Mouse (Mus musculus) right cerebral cortex, postnatal 4 days (tissue): ENCODE results near the gene Padi1.

Experiments used
- DNase-seq: peaks from one replicate; pipeline ENCODE4 v3.0.0-alpha.2; 2022

Gene Padi1

DNA sequence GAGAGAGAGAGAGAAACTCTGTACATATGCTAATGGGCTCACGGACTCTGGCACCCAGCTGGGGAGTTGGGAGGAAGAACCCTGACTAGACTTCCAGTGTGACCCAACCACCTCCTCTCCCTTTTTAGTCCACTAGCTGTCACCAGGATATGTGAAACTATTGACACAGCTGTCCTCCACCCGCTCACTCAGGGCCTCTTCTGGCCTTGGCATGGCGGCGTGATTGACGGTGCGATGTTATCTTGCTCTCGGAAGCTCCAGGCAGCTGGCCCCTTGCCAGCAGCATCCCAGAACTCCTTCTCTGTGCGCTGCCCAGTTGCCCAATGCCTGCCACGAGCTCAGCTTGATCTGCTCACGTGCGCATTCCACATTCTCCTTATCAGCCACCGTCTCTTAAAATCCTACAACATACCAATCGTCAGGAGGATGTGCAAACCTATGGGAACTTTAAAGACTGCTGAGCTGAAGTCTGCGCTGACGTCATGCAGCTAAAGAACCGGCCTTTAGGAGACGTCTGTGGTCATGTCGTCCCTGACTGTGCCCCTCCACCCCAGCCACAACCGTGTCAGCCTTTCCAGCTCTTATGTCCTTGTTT, 65.7 kb downstream of the Padi1 start:
- peak; percentile 17 for DNase-seq

DNA sequence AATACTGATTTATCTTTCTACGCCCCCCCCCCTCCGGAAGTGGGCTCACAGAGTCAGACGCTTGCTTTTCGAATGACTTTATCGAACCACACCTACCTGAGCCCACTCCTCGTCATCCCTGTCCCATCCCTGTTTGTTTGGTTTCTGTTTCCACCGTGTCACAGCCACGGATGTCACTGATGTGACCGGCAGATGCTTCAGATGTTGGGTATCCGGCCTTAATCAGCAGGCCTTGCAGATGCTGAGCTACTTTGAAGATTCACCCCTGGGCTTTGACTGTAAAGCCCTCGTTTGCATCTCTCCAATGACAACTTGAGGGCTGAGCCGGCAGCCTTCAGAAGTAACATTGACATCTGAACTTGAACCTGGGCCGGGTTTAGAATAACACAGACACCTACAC, 69.0 kb downstream of the Padi1 start:
- DNase-seq = no peak

DNA sequence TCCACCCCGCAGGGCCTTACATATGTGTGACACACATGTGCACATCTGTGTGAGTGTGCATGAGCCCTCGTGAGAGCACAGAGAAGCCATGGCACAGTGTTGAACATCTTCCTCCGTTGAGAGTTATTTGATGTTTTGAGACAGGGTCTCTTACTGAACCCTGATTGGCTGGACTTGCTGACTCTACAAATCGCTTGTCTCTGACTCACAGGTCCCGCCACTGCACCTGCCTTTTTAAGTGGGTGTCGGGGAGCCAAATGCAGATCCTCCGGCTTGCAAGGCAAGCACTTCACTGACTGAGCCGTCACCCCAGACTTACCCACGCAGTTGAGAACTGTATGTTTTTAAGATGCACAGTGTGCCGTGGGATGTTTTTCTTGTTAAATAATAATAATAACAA, 69.7 kb downstream of the Padi1 start:
- DNase-seq = no peak

DNA sequence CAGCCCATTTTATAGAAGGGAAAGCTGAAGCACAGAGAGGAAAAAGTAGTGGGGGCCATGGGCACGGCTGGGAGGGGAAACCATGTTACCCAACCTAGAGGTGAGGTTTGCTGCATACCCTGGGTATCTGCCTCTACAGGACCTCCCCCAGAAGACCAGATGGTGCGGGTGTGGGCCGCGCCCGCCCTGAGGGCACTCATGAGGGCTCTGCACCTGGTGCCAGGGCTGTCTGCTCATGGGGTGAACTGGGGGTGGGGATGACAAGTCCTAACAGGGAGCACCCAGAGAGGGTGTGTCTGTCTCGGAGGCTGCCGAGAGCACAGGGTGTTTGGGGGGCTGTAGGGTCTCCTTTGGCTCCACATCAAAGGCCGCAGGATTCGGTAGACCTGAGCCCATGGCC, 70.7 kb downstream of the Padi1 start:
- DNase-seq = no peak

DNA sequence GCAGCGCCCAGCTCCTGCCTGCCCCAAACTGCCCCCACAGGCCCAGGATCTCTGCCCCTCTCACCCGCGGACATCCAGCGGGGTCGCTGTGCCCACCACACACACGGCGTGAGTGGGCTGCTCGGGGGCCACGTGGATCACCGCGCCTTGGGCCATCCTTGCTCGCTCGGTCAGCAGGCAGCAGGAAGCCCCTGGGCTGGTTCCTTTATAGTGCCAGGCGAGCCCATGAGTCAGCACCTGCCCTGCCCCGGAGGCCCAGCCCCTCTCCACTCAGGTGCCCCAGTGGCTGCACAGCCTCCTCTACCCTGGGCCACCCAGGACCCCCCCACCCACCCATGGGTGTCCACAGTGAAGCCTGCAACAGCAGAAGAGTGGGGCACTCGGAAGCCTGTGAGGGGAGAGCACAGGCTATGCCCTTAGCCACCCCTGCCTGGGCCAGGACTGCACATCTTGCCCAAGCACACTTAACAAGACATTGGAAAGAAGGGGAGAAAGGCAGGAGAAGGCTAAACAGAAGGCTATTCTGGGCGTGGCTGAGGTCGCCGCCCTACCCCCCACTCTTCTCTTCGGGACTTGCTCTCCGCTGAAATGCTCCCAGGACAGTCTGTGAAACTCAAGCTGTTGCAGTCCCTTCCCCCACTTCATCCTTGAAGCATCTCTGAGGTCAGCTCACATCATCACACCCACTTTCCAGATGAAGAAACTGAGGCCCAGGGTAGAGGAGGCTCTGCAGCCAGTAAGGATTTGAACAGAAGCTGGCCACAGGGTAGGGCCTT, 71.4 kb downstream of the Padi1 start, which contains the start of gene Padi4:
Padi4 (minus strand) TSS at position 212 of the 776 bp plus-strand sequence.
- DNase-seq = no peak

DNA sequence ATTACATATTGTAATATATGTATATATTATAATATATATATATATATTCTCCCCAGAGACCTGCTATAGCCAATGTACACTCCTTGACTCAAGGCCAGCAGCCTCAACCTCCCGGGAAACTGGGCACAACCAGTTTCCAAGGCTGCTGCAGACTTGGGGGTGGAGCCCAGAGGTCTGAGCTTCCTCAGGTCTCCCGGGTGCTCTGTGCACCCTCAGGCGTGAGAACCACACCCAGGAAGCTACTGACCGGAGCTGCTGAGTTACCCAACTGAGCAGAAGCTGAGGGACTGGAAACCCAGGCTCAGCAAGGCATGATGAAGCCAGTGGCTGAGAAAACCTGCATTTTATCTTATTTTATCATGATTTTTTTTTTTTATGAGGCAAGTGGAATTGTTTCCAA, 74.5 kb downstream of the Padi1 start:
- no peak for DNase-seq

DNA sequence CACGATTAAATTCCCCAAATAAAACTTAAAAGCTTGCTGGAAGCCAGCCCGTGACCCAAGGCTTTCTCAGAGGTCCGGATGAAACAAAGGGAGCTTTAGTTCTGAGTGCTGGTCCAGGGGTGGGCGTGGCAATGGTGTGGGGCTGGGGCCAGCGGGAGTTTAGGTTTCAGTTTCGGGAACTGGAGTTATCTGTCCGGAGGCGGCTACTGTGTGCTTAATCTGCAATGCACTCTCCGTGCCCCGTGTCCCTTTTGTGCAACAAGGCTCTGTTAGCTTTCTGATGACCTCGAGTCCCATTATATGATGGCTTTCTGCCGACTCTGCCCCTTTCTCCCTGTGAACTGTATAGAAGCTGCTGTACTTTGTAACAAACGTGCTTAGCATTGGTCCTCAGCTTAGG, 75.1 kb downstream of the Padi1 start:
- no peak for DNase-seq

DNA sequence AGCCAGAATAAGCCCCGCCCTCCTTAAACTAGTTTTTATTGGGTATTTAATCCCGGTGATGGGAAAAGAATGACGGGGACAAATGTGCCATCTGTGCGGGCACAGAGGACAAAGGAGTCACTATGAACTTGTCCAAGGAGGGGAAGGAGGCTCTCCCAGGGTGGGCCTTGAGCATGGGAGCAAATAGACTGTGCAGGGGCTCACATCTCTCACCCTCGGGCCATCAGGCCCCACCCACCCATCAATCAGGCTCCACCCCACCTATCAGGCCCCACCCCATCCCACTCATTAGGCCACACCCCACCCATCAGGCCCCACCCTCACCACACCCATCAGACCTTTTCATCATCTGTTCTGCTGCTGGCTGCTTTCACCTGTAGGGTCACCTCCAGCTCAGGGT, 76.6 kb downstream of the Padi1 start:
- DNase-seq = no peak

DNA sequence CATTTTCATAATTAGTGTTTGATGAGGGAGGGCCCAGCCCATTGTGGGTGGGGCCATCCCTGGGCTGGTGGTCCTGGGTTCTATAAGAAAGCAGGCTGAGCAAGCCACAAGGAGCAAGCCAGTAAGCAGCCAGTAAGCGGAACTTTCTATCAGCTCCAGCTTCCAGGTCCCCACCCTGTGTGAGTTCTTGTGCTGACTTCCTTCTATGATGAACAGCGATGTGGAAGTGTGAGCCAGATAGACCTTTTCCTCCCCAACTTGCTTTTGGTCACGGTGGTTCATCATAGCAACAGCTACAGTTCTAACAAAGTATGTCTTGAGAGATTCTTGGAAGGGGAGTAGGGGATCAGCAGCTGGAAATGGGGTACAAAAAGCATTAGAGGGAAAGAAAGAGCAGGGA, 79.6 kb downstream of the Padi1 start:
- no peak for DNase-seq

DNA sequence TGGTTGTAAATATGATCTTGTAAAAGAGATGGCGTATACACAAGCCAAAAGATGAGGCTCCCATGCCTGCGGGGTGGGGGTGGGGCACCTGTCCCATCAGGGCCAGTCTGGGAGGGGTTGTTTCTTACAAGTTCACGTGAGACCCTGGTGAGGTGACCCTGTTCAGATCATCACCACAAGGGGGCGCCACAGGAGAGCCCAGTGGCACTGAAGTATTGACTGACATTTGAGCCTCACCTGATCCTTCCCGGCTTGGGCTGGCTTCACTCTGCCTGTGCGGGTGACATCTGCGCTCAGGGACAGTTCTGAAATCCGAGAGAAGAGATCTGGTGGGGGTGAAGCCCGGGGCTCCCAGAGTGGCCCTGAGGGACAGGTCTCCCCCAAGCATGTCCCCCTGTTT, 82.4 kb downstream of the Padi1 start:
- peak; percentile 44 for DNase-seq
